Mouse (Mus musculus) thymus, adult 2 months (tissue): ENCODE results near the gene Ptgds. TPM values are rescaled to one million over a fixed set of nuclear protein-coding genes. Genes with fewer than 3 reads are reported as not detected.

Source experiments
- DNase-seq: peaks from one replicate; pipeline ENCODE4 v3.0.0; 2021
- H3K27ac ChIP-seq: fragments of 200-500 bp; 2 replicates; pipeline ENCODE4 v1.5.1; 2012; ENCODE audit warnings: low read length, control low read depth; ENCODE audit not compliant: control insufficient read depth, insufficient read depth
- H3K27me3 ChIP-seq: fragments of 200-500 bp; 2 replicates; pipeline ENCODE4 v1.6.1; 2012; ENCODE audit warnings: mild to moderate bottlenecking, low read length, moderate library complexity, mixed read lengths; ENCODE audit not compliant: control insufficient read depth, insufficient read depth
- H3K36me3 ChIP-seq: fragments of 200-500 bp; 2 replicates; pipeline ENCODE4 v1.6.1; 2012; ENCODE audit warnings: mild to moderate bottlenecking, low read length, moderate library complexity; ENCODE audit not compliant: control insufficient read depth, insufficient read depth
- H3K4me1 ChIP-seq: fragments of 200-500 bp; replicated peaks from 2 replicates; pipeline ENCODE4 v1.6.1; 2012; ENCODE audit warnings: low read length; ENCODE audit not compliant: control insufficient read depth, insufficient read depth
- H3K4me3 ChIP-seq: fragments of 200-500 bp; 2 replicates; pipeline ENCODE4 v1.5.1; 2012; ENCODE audit warnings: mild to moderate bottlenecking, low read length, control low read depth, moderate library complexity; ENCODE audit not compliant: control insufficient read depth, insufficient read depth
- CTCF ChIP-seq: fragments of 200-500 bp; IDR thresholded peaks from 2 replicates; pipeline ENCODE4 v1.5.1; 2012; ENCODE audit warnings: mild to moderate bottlenecking, control low read depth, low read length, moderate library complexity, borderline replicate concordance; ENCODE audit not compliant: control insufficient read depth, poor library complexity, insufficient read depth; ENCODE audit errors: extremely low read depth
- POLR2A ChIP-seq: fragments of 200-500 bp; IDR thresholded peaks from 2 replicates; pipeline ENCODE4 v1.6.1; 2012; ENCODE audit warnings: mild to moderate bottlenecking, low read length, control low read depth, moderate library complexity; ENCODE audit not compliant: control insufficient read depth, poor library complexity, insufficient read depth; ENCODE audit errors: extremely low read depth
- WGBS: fragments of 180-500 bp; shearing (Covaris S2); methylation state at CpG from one replicate; pipeline ENCODE4 v1.1.7; 2018; 5-methylcytosine and 5-hydroxymethylcytosine counted together
- polyA plus RNA-seq: library from polyadenylated mRNA; depleted of rRNA; stranded (reverse); fragments of >200 nt; gene quantifications from 2 replicates; pipeline ENCODE4 v1.2.3, GENCODE M21; 2012

Ptgds gene
- polyA plus RNA-seq, 1 experiment = 13.8 TPM

DNA sequence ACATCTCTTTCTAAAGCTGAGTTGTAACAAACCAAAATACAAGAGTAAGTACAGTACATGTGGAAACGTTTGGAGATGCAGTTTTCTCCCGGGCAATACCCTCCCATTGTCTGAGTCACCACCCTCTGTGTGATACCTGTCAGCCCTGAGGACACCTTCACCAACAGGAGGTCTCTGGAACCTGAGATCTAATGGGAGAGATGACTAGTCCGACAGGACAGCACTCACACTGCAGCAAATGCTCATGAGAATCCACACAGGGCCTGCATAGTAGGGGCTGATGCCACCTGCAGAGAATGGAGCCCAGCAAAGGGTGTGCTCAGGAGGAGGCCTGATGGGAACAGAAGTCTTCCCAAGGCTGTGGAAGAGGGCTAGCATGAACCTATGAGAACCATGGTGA is 8.4 kb downstream of the Ptgds start:
- Histone ChIP-seq H3K27me3 (no peaks in the 10 kb centered on the region), H3K4me1 (peaks cover 52% of the 10 kb centered on the region), H3K4me3 (no peak overlapping the region), H3K27ac (peak overlapping the region; percentile 57), H3K36me3 (peaks cover 3% of the 10 kb centered on the region; the same call in 1 of the 2 replicates)
- no peak for DNase-seq
- TF ChIP-seq CTCF (no peak), POLR2A (no peak)
- WGBS = 29% methylated on average over 3 of the region's 3 CpGs

DNA sequence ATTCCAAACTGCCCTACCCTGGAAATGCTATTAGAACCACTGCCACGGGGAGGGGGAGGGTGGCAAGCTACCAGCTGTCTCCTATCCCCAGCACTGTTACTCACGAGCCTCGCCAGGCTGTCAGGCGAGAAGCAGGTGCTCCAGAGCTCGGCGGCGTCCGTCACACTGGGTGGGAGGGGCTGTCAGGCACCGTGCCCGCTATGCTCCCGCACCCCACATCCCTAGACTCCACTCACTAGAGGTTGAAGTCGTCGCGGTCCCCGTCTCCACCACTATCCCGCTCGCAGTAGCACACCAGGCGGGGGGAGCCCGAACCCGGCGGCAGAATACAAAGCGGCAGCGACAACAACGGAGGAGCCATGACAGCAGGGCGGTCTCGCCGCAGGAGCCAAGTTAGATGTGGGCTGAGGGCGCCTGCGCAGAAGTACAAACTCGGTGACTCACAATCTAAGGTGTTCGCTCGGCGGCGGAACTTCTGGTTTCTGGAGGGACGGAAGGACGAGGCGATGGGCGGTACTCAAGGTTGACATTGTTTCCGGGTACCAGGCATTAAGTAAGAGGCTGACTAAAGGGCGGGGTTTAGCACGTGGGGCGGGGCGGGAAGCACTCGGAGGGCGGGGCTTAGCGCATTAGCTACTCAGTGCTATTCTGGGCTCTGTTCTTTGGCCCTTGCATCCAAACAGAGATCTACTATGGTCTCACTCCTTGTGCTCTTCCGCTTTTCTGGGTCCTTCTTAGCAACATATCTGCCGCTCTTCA is 9.1 kb downstream of the Ptgds start, which contains the start of gene Paxx:
Gene Paxx, minus strand, starts transcription at position 544 of the 759 bp plus-strand sequence.
- peaks cover 3% of the 10 kb centered on the region; the same call in 1 of the 2 replicates for H3K36me3 ChIP-seq
- DNase-seq = peak; percentile 93
- peak within 1 kb of the TSS; percentile 87 for H3K4me3 ChIP-seq
- H3K4me1 ChIP-seq = peaks cover 46% of the 10 kb centered on the region
- under 1% methylated on average over 48 of the region's 48 CpGs for whole genome bisulfite sequencing
- no peaks in the 10 kb centered on the region for H3K27me3 ChIP-seq
- H3K27ac ChIP-seq = peak within 1 kb of the TSS; percentile 88
- 0 out of 2 replicates have a peak, but pooled peaks have one; percentile 16 for TF ChIP-seq CTCF
- peak; percentile 79 for TF ChIP-seq POLR2A

GRCm38 (mm10) chr2:25460135-25460534 is 9.7 kb downstream of the Ptgds start:
- Histone ChIP-seq H3K27ac (peak overlapping the region; percentile 88), H3K36me3 (peaks cover 3% of the 10 kb centered on the region; the same call in 1 of the 2 replicates), H3K27me3 (no peaks in the 10 kb centered on the region), H3K4me3 (peak overlapping the region; percentile 87), H3K4me1 (peaks cover 41% of the 10 kb centered on the region)
- WGBS = 32% methylated on average over 5 of the region's 5 CpGs
- no peak for DNase-seq
- TF ChIP-seq POLR2A (no peak), CTCF (no peak)

DNA sequence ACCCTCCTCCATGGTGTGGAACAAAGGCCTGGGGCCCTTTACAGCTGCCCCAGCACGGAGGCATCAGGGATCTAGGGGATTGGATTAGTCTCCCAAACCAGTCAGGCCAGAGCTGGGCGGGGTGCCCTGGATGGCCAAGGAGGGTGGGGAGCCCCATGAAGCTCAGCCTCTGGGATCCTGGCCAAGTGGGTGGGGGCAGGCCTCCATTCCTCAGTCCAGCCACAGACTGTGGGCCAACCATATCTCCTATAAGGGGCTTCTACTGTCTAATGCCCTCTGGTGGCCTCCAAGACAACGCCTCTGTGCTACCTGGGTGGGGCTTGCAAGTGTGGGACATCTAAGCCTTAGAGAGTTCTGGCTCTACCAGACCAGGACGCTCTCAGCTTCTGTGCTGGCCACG is 10.9 kb downstream of the Ptgds start:
- H3K4me1 ChIP-seq = peaks cover 28% of the 10 kb centered on the region
- DNase-seq = no peak
- WGBS = 89% methylated on average over 5 of the region's 5 CpGs
- TF ChIP-seq CTCF (no peak), POLR2A (no peak)
- no peak overlapping the region for H3K4me3 ChIP-seq
- H3K36me3 ChIP-seq = peaks cover 3% of the 10 kb centered on the region; the same call in 1 of the 2 replicates
- no peak overlapping the region for H3K27ac ChIP-seq
- no peaks in the 10 kb centered on the region for H3K27me3 ChIP-seq

DNA sequence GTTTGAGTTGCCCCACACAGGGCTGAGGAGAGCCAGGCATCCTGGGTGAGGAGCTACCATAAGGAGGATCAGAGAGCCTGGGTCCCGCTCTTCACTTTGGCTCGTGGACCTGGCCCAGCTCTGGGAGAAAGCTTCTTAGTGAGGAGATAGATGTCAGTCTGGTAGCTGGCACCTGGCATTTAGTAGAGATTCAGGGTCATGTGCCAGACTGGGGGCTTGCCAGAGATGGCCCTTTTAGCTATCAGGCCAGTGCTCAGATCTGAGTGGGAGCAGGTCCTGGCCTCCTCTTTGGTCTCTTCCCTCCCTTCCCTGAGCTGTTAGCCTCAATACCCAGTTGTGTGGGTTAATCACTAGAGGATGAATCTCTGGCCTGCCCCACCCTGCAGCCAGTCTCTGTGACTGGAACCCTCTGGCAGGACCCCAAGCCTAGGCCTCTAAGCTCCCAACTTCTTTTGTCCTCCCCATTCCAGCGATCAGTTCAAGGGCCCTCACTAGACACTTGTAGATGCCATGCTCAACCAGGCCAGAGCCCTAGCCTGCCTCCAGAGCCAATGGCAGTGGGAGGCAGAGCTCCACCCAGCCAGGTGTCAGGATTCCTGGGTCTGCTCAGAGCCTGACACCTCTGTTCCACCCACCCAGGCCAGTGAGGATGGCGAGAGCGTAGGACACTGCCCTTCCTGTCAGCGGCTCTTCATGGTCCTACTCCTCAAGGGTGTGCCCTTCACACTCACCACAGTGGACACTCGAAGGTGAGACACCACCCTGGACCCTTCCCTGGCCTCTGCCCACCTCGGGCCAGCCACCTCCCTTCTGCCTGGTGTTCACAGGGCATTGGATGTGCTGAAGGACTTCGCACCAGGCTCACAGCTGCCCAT is 12.6 kb downstream of the Ptgds start:
- WGBS = 95% methylated on average over 9 of the region's 9 CpGs
- Histone ChIP-seq H3K36me3 (peaks cover 3% of the 10 kb centered on the region; the same call in 1 of the 2 replicates), H3K4me3 (no peak overlapping the region), H3K27ac (no peak overlapping the region), H3K27me3 (no peaks in the 10 kb centered on the region), H3K4me1 (peaks cover 21% of the 10 kb centered on the region)
- TF ChIP-seq CTCF (no peak), POLR2A (no peak)
- DNase-seq = no peak
